Mouse (Mus musculus) MEL (cell line): ENCODE measurements around the gene Eipr1. TPM values are rescaled to one million over a fixed set of nuclear protein-coding genes. Genes with fewer than 3 reads are reported as not detected.

Source experiments
- DNase-seq: peaks from one replicate; pipeline ENCODE4 v3.0.0; 2011; ENCODE audit warnings: low read depth, low spot score
- H3K27ac ChIP-seq: 2 replicates; pipeline ENCODE4 v1.5.1; 2012; ENCODE audit warnings: low read depth, mild to moderate bottlenecking, control low read depth, low read length, moderate library complexity; ENCODE audit not compliant: control insufficient read depth
- H3K27me3 ChIP-seq, 2 experiments: fragments of 150-350 bp in 1 of 2; sonication (generic) in 1 of 2; 2 replicates each; pipeline ENCODE4 v1.6.1; 2012; ENCODE audit warnings: low read length in 2 of 2, mild to moderate bottlenecking in 2 of 2, improper control_type of control experiment in 1 of 2, moderate library complexity in 1 of 2; ENCODE audit not compliant: insufficient read depth in 2 of 2, control insufficient read depth in 1 of 2
- H3K36me3 ChIP-seq, 2 experiments: 2 replicates each; pipeline ENCODE4 v1.6.1; 2012 to 2014; ENCODE audit warnings: low read length in 2 of 2, improper control_type of control experiment in 1 of 2, inconsistent platforms in 1 of 2, mild to moderate bottlenecking in 1 of 2; ENCODE audit not compliant: insufficient read depth in 2 of 2, control insufficient read depth in 1 of 2
- H3K4me1 ChIP-seq, 2 experiments: fragments of 150-350 bp in 1 of 2; sonication (generic) in 1 of 2; 2 replicates each; pipeline ENCODE4 v1.6.1; 2012; ENCODE audit warnings: low read length in 2 of 2, improper control_type of control experiment in 1 of 2, mild to moderate bottlenecking in 1 of 2; ENCODE audit not compliant: insufficient read depth in 2 of 2, control insufficient read depth in 1 of 2
- H3K4me3 ChIP-seq, 2 experiments: fragments of 150-350 bp in 1 of 2; sonication (generic) in 1 of 2; 2 replicates each; pipeline ENCODE4 v1.5.1; 2012; ENCODE audit warnings: low read depth in 2 of 2, low read length in 2 of 2, mild to moderate bottlenecking in 2 of 2, moderate library complexity in 2 of 2, control low read depth in 1 of 2, improper control_type of control experiment in 1 of 2; ENCODE audit not compliant: control insufficient read depth in 1 of 2, insufficient read depth in 1 of 2
- H3K79me2 ChIP-seq: 2 replicates; pipeline ENCODE4 v1.6.1; 2012; ENCODE audit warnings: mild to moderate bottlenecking, low read length, moderate library complexity; ENCODE audit not compliant: control insufficient read depth, poor library complexity, insufficient read depth
- H3K9ac ChIP-seq: 2 replicates; pipeline ENCODE4 v1.6.1; 2012; ENCODE audit warnings: low read depth, mild to moderate bottlenecking, control low read depth, low read length, moderate library complexity; ENCODE audit not compliant: control insufficient read depth, poor library complexity, severe bottlenecking
- H3K9me3 ChIP-seq: fragments of 150-350 bp; sonication (generic); replicated peaks from 2 replicates; pipeline ENCODE4 v1.6.1; 2012; ENCODE audit warnings: mild to moderate bottlenecking, low read length, improper control_type of control experiment, moderate library complexity; ENCODE audit not compliant: insufficient read depth
- BHLHE40 ChIP-seq: IDR thresholded peaks from 2 replicates; pipeline ENCODE4 v1.6.1; 2012; ENCODE audit warnings: low read depth, mild to moderate bottlenecking, inconsistent platforms, low read length, improper control_type of control experiment, borderline replicate concordance
- CHD1 ChIP-seq: IDR thresholded peaks from 2 replicates; pipeline ENCODE4 v1.6.1; 2012; ENCODE audit warnings: low read depth, mild to moderate bottlenecking, inconsistent platforms, low read length, improper control_type of control experiment
- E2F4 ChIP-seq: IDR thresholded peaks from 2 replicates; pipeline ENCODE4 v1.6.1; 2011; ENCODE audit warnings: low read depth, low read length, improper control_type of control experiment, borderline replicate concordance
- ELF1 ChIP-seq: IDR thresholded peaks from 2 replicates; pipeline ENCODE4 v1.6.1; 2014; ENCODE audit warnings: low read depth, mild to moderate bottlenecking, inconsistent platforms, low read length, improper control_type of control experiment, moderate library complexity
- GABPA ChIP-seq: IDR thresholded peaks from 2 replicates; pipeline ENCODE4 v1.6.1; 2012; ENCODE audit warnings: low read depth, mild to moderate bottlenecking, inconsistent platforms, low read length, improper control_type of control experiment, moderate library complexity
- GATA1 ChIP-seq: IDR thresholded peaks from 2 replicates; pipeline ENCODE4 v1.6.1; 2011; ENCODE audit warnings: low read depth, low read length, improper control_type of control experiment
- HCFC1 ChIP-seq: IDR thresholded peaks from 2 replicates; pipeline ENCODE4 v1.6.1; 2012; ENCODE audit warnings: low read depth, mild to moderate bottlenecking, inconsistent platforms, low read length, improper control_type of control experiment, moderate library complexity
- JUND ChIP-seq: IDR thresholded peaks from 2 replicates; pipeline ENCODE4 v1.6.1; 2011; ENCODE audit warnings: low read depth, mild to moderate bottlenecking, improper control_type of control experiment, low read length
- KAT2A ChIP-seq: conservative IDR thresholded peaks from 2 replicates; pipeline ENCODE4 v1.6.1; 2012; ENCODE audit warnings: low read depth, low read length, improper control_type of control experiment, inconsistent platforms
- MAFK ChIP-seq: IDR thresholded peaks from 2 replicates; pipeline ENCODE4 v1.6.1; 2011; ENCODE audit warnings: low read depth, mild to moderate bottlenecking, low read length, improper control_type of control experiment, borderline replicate concordance
- MAX ChIP-seq: IDR thresholded peaks from 2 replicates; pipeline ENCODE4 v1.6.1; 2011; ENCODE audit warnings: low read length, improper control_type of control experiment
- MAZ ChIP-seq: IDR thresholded peaks from 2 replicates; pipeline ENCODE4 v1.6.1; 2012; ENCODE audit warnings: low read depth, mild to moderate bottlenecking, inconsistent platforms, low read length, improper control_type of control experiment
- MEF2A ChIP-seq: IDR thresholded peaks from 2 replicates; pipeline ENCODE4 v1.6.1; 2014; ENCODE audit warnings: low read depth, mild to moderate bottlenecking, inconsistent platforms, low read length, improper control_type of control experiment; ENCODE audit not compliant: poor library complexity, insufficient replicate concordance, severe bottlenecking; ENCODE audit errors: extremely low read depth
- MXI1 ChIP-seq: IDR thresholded peaks from 2 replicates; pipeline ENCODE4 v1.6.1; 2011; ENCODE audit warnings: mild to moderate bottlenecking, low read depth, low read length, improper control_type of control experiment
- NRF1 ChIP-seq: IDR thresholded peaks from 2 replicates; pipeline ENCODE4 v1.6.1; 2014; ENCODE audit warnings: low read depth, mild to moderate bottlenecking, inconsistent platforms, low read length, improper control_type of control experiment, moderate library complexity; ENCODE audit not compliant: poor library complexity, insufficient read depth, severe bottlenecking
- POLR2A ChIP-seq, 2 experiments: IDR thresholded peaks; 2 replicates each; pipeline ENCODE4 v1.6.1; 2011 to 2012; ENCODE audit warnings: low read length in 2 of 2, mild to moderate bottlenecking in 2 of 2, control low read depth in 1 of 2, improper control_type of control experiment in 1 of 2, low read depth in 1 of 2, moderate library complexity in 1 of 2; ENCODE audit not compliant: control insufficient read depth in 1 of 2, insufficient read depth in 1 of 2, poor library complexity in 1 of 2
- POLR2AphosphoS5 ChIP-seq: IDR thresholded peaks from 2 replicates; pipeline ENCODE4 v1.6.1; 2012; ENCODE audit warnings: low read depth, borderline replicate concordance, mild to moderate bottlenecking, inconsistent platforms, low read length, moderate library complexity, mixed read lengths
- RAD21 ChIP-seq: IDR thresholded peaks from 2 replicates; pipeline ENCODE4 v1.6.1; 2011; ENCODE audit warnings: mild to moderate bottlenecking, low read depth, low read length, improper control_type of control experiment
- RCOR1 ChIP-seq: IDR thresholded peaks from 2 replicates; pipeline ENCODE4 v1.6.1; 2012; ENCODE audit warnings: low read depth, mild to moderate bottlenecking, inconsistent platforms, low read length, improper control_type of control experiment
- TAL1 ChIP-seq: IDR thresholded peaks from 2 replicates; pipeline ENCODE4 v1.6.1; 2012; ENCODE audit warnings: mild to moderate bottlenecking, inconsistent platforms, low read length, moderate library complexity, mixed read lengths
- TBP ChIP-seq: IDR thresholded peaks from 2 replicates; pipeline ENCODE4 v1.8.0; 2011; ENCODE audit warnings: low read depth, low read length, improper control_type of control experiment
- TCF12 ChIP-seq: IDR thresholded peaks from 2 replicates; pipeline ENCODE4 v1.6.1; 2014; ENCODE audit warnings: low read depth, mild to moderate bottlenecking, inconsistent platforms, low read length, improper control_type of control experiment, moderate library complexity
- UBTF ChIP-seq: IDR thresholded peaks from 2 replicates; pipeline ENCODE4 v1.6.1; 2012; ENCODE audit warnings: low read depth, mild to moderate bottlenecking, inconsistent platforms, low read length, improper control_type of control experiment, moderate library complexity, borderline replicate concordance; ENCODE audit not compliant: insufficient read depth
- ZC3H11A ChIP-seq: IDR thresholded peaks from 2 replicates; pipeline ENCODE4 v1.6.1; 2012; ENCODE audit warnings: low read depth, mild to moderate bottlenecking, inconsistent platforms, low read length, improper control_type of control experiment
- ZKSCAN1 ChIP-seq: IDR thresholded peaks from 2 replicates; pipeline ENCODE4 v1.6.1; 2012; ENCODE audit warnings: low read depth, mild to moderate bottlenecking, inconsistent platforms, low read length, improper control_type of control experiment, moderate library complexity
- polyA plus RNA-seq, 2 experiments: library from polyadenylated mRNA; stranded (reverse) in 1 of 2; unstranded in 1 of 2; fragments of >175 nt in 1 of 2; fragments of >200 nt in 1 of 2; gene quantifications; 2 replicates each; pipeline versions ENCODE4 v1.2.1 to v1.2.4; 2012; ENCODE audit warnings: low replicate concordance in 2 of 2, low read depth in 1 of 2; ENCODE audit not compliant: insufficient read length in 2 of 2, insufficient read depth in 1 of 2, missing spikeins in 1 of 2
- total RNA-seq: library from RNA; depleted of rRNA; stranded (reverse); fragments of 300-350 nt; gene quantifications from 2 replicates; pipeline ENCODE4 v1.2.3, GENCODE M21; 2012

The Eipr1 gene
- total and polyA plus RNA-seq, 3 experiments: 45.8 to 51.5 TPM; not detected in 1

DNA sequence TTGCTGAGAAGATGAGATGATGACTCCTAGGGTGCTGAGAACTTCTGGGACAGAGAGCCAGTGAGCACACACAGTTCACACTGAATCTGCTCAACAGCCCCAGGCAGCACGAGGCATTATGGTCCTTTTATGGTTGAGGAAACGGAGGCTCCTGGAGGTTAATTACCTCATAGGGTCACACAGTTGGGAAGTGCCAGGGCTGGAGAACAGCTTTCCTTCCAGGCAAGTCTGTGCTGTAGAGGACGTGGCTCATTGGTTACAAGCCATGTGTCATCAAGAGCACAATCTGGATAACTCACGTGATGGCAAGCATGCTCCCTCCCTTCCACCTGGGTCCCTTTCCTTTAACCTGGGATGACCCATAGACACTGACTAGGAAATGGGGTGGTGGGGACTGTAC, 148.1 kb downstream of the Eipr1 start:
- DNase-seq: no peak
- no peaks in the 10 kb centered on the region for H3K36me3 ChIP-seq
- H3K27ac ChIP-seq: no peak overlapping the region
- no peaks in the 10 kb centered on the region; a peak in 1 of 4 replicates for H3K27me3 ChIP-seq
- no peak overlapping the region for H3K4me3 ChIP-seq
- H3K4me1 ChIP-seq: no peaks in the 10 kb centered on the region
- H3K9ac ChIP-seq: no peak overlapping the region
- TF ChIP-seq ZKSCAN1 (no peak), ZC3H11A (no peak), GATA1 (no peak), CHD1 (no peak), GABPA (no peak), UBTF (no peak), HCFC1 (no peak), TBP (no peak), POLR2A (IDR thresholded peaks at IDR 0.05; ENCODE audit: control insufficient read depth in 1 of 2, insufficient read depth in 1 of 2, low read depth in 1 of 2, low read length in 2 of 2, poor library complexity in 1 of 2) (no peak), ELF1 (no peak), MAZ (no peak), MEF2A (no peak), JUND (no peak), TAL1 (no peak)
- TF ChIP-seq, all 39 proteins: peak for 0
- H3K9me3 ChIP-seq: no peaks in the 10 kb centered on the region
- H3K79me2 ChIP-seq: no peaks in the 10 kb centered on the region

DNA sequence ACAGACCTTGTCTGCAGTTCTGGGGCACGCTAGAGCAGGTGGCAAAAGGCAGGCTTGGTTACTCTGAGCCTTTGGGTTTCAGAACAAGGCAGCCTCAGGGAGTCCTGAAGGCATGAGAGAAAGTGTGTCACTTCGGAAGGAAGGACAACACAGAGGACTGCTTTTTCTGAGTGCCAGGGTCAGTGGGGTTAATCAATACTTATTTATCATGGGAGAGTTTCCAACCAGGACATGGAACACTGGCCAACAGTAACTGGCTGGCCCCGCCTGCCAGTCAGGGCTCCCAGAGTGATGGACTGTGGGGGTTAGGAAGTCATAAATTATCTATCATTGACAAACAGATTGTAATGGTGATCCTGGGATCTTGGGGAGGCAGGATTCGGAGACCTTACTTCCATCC, 148.7 kb downstream of the Eipr1 start:
- no peak for DNase-seq
- no peaks in the 10 kb centered on the region for H3K79me2 ChIP-seq
- H3K4me3 ChIP-seq: no peak overlapping the region
- H3K27ac ChIP-seq: no peak overlapping the region
- H3K9me3 ChIP-seq: no peaks in the 10 kb centered on the region
- TF ChIP-seq POLR2AphosphoS5 (no peak), MAFK (no peak), RAD21 (no peak), HCFC1 (no peak), CHD1 (no peak), TCF12 (no peak), MAZ (no peak), MXI1 (no peak), NRF1 (no peak), BHLHE40 (no peak), MAX (no peak), KAT2A (no peak), E2F4 (no peak), RCOR1 (no peak), JUND (no peak), GABPA (no peak)
- no peaks in the 10 kb centered on the region; a peak in 1 of 4 replicates for H3K27me3 ChIP-seq
- H3K36me3 ChIP-seq: no peaks in the 10 kb centered on the region
- no peaks in the 10 kb centered on the region for H3K4me1 ChIP-seq
- no peak overlapping the region for H3K9ac ChIP-seq
